Mouse (Mus musculus) G1E-ER4 (cell line): ENCODE measurements around the gene Magi2. TPM values are rescaled to one million over a fixed set of nuclear protein-coding genes. Genes with fewer than 3 reads are reported as not detected.

Source experiments
- GATA1 ChIP-seq: IDR thresholded peaks from one replicate; pipeline ENCODE4 v1.8.0; 2012; ENCODE audit warnings: low read length, inconsistent platforms
- polyA plus RNA-seq: library from polyadenylated mRNA; stranded (reverse); fragments of >175 nt; gene quantifications from 2 replicates; pipeline ENCODE4 v1.2.3, GENCODE M21; 2012

Magi2 gene
- polyA plus RNA-seq, 1 experiment = 0.94 TPM

DNA sequence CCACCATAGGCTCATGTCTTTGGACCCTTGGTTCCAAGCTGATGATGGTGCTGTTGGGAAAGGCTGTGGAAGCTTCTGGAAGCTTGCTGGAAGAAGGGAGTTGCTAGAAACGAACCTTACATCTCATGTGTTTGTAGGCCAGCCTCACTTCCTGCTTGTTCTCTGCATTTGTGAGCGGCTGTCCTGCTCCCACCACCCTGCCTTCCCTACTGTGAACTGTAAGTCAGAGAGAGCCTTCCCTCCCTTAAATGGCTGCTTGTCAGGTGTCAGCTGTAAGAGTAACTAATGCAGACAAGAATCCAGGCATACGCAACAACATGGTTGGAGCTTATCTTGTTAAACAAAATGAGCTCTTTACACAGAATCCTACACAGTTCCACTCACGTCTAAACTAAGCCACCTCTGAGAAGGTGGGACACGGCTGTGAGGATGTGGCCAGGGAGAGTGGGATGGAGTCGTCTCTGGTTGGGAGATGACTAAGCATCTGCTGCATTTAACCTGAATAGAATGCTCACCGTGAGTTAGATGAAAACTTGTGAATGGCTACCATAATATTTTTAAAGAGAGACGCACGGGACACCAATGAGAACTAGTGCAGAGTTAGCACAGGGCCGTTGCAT, 1442.0 kb downstream of the Magi2 start:
- no peak for TF ChIP-seq GATA1

DNA sequence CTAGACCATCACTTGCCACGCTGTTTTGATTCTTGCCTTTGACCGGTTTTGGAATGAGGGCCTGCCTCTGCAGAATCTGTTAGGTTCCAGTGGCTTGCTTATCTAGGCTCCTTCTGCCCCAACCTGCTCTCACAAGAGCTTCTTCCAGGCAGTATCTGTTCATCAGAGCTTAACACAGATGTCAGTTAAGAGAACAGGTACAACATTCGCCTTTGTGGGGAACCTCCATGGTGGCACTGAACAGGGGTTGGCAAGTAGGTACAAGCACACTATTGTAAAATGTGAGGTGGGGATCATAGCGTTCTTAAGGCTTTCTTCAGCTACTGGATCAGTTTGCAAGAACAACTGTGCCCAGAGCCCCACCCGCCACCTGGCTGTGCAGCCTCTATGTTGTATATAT, 1442.6 kb downstream of the Magi2 start:
- no peak for TF ChIP-seq GATA1

DNA sequence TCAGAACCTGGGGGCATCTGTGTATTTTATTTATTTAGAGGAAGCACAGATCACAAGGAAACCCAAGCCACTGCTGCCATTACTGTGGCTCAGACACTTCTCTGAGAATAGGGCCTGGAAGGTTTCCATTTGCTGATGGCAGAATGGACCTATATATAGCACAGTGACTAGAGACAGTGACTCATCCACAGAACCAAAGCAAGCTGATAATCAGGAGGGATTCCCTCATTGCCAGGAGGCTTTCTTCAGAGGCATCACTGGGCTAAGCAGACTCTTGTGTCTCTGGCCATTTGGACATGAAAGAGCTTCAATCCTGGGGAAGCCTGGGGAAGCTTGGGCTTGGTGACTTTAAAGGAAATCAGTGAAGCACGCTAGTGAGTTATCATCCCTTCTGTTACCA, 1445.0 kb downstream of the Magi2 start:
- TF ChIP-seq GATA1 = no peak

DNA sequence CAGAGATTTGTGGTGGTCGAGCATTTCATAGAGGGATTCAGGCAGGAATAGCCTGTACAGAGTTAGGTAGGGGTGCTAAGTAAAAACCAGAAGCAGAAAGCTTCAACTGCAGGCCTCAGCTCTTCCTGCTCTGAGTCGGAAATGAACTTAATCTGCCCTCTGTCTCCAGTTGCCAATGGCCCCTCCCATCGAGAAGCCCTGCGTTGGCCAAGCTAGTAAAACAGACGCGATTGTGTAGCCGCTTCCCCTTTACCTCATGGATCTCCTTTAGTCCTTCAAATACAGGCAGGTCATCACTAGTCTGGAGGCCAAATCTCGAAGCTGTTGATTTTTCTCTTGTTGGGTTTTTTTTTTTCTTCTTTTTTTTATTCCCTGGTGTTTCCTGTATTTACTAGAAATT, 1447.7 kb downstream of the Magi2 start:
- no peak for TF ChIP-seq GATA1

DNA sequence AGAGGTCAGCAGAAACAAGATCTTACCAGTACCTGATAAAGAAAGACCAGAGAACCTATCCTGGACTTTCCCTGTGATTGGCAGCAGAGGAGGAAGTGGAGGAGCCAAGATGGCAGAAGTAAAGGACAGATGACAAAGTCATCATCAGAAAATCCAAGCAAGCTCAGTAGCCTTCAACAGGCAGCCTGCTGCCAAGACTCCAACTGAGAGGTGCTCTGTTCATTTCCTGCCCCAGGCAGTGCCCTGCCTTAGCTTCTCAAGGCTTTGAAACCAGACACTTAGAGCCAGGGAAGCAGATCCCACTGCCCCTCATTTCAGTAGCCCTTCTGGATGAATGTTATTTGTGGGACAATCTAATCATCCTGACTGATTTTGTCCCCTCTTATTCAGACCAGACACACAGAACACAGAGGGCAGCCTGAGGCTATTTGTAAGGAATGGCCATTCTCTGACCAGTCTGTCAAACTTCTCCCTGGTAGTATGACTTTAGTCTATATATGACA, 1448.4 kb downstream of the Magi2 start:
- TF ChIP-seq GATA1 = no peak

DNA sequence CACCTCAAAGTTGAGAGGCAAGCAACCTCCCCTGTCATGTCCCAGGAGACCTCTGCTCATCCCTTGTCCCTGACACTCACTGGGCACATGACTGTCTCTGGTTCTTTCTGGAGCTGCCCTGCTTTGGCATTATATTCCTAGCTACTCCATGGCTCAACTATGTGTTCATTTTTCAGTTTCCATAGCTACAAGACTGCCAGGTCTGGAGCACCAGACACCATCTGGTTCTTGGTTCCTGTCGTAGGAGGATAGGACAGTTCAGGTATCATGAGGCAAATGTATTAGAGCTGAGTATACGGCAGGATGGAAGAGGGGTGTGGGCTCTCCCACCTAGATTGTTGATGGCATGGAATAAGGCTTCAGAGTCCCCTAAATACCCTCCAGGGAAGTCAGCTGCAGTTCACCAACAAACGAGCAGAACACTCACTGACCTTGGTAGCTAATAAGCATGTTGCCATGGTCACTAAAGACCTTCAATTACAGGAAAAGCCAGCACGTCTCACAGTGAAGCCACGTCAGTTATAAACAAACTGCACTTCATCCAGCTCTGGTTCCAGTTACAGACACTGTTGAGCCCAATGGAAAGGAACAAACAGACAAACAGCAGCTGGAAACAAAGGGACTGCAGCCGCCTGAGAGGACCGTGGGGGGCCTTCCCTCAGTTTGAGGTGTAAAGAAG, 1449.5 kb downstream of the Magi2 start:
- TF ChIP-seq GATA1 = no peak

DNA sequence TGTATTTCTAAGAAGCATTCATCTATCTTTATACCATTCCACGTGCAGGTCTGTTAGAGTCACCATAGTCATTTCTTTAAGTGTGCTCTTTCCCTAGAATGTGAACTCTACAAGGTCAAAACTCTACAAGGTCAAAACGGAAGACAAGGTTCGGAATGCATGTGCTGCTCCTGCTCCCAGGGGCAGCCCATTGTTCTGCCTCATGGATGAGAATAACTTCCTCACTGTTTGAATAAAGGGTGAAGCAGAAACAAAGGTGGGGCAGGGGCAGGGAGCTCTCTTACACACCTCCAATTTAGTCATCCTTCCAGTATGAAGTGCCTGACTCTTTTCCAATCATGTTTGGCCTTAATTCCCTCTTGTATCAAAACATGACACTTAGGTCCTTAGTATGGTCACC, 1450.4 kb downstream of the Magi2 start:
- TF ChIP-seq GATA1 = no peak

DNA sequence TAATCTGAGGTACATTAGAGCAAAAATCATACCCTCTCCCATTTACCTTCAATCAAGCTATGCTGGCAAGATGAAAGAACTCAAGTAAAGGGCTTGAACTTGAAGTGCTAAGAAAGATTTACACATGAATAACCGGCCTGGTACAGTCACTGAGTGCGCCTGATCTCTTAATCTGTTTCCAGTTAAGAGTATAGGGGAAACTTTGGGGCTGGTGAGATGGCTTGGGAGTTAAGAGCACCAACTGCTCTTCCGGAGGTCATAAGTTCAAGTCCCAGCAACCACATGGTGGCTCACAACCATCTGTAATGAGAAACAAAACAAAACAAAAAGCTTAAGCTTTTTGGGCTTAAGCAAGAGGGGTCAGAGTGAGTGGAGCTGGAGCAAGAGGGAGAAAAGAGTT, 1451.7 kb downstream of the Magi2 start:
- TF ChIP-seq GATA1 = no peak

DNA sequence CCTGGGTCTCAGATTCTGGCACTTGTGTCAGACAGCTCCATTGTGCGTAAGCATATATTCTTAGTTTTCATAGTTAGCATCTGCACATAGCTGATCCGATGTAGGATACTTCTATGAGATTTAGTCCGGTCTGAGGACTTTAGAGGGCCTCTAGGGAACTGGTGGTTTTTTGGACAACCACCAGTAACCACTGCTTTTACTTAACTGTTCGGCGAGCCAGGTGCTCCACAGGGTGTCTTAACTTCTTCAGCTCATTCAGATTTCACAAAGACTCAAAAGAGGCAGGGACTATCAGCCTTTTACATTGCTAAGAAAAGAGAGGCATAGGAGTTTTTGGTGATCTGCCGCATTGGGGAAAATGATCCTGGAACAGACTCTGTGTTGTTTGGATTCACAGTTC, 1453.1 kb downstream of the Magi2 start:
- TF ChIP-seq GATA1 = no peak

DNA sequence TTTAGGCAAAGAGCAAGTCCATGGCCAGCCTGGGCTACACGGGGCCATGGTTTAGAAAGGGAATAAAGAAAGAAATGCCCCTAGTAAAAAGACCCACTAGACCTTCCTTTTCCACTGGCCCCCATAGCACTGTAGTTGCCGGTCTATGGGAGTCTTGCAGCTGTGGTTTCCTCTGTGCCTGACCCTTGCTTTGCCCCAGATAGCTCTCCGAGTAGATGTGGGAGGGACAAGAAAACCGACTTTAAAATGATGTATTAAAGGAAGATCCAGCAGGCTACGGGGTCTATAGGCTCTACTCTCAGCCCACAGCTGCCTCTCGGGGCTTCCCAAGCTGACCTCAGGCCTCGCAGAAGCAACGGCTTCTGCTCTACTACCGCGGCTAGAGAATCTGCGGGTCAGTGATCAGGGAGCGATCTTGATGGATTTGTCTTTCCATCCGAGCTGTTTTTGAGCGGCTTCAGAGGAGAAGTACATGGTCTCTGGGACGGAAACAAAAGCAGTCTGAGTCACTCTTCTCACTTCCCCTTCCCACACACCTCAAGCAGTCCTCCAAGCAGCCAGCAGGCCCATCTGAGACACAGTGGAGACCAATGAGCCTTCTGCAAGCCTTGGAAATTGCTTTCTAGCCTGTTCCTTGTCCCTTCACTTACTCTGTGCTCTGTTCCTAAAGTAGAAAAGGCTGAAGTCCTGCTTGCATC, 1454.1 kb downstream of the Magi2 start:
- no peak for TF ChIP-seq GATA1

DNA sequence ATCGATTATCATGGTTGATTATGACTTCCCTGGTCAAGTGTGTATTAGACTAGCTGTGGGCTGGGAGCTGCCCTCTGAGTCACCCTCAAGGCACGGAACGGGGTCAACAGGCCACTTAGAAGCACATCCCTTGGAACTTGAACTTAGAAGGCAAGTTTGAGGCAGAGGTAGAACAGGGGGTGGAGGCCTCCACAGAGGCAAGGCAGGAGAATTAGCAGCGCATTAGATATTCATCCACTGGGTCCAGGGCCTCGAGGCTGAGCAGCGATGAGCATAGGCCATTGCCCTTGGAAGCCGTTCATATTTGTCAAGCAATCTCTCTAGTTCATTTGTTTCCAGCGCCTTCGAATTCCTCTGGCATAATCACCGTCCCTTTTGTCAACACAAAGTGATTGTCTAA, 1454.8 kb downstream of the Magi2 start:
- no peak for TF ChIP-seq GATA1

DNA sequence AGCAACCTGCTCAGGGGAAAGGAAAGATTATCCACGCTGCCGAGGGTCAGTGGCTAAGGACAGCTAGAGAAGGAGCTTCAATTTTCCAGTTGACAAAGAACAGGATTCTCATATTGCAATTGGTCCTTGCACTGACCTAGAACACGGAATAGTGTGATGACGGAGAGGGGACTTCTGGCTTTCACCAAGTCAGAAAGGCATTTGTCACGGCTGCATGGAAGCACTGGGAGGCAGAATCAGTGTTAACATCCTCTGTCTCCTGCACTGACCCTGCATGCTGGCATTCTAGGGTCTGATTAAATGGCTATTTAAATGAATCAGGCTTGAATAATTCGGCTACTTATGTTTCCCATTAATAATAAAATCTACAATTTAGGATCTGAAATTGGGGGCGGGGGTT, 1455.4 kb downstream of the Magi2 start:
- TF ChIP-seq GATA1 = no peak

DNA sequence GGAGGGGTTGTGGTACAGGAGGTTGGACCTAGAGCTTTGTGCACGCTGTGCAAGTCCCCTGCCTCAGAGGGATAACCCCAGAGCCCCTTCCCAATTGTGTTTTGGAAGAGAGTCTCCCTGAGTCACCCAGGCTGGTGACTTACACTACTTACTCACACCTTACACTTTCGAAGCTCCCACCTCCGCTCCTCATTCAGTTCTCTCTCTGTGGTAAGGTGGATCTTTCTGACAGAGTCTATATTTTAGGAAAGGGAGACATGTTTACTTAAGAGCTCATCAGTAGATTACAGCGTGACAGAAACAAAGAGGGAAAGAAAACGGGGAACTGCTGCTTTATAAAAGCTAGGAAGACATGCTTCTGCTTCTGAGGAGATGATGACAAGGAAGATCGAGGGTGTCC, 1457.3 kb downstream of the Magi2 start:
- no peak for TF ChIP-seq GATA1

DNA sequence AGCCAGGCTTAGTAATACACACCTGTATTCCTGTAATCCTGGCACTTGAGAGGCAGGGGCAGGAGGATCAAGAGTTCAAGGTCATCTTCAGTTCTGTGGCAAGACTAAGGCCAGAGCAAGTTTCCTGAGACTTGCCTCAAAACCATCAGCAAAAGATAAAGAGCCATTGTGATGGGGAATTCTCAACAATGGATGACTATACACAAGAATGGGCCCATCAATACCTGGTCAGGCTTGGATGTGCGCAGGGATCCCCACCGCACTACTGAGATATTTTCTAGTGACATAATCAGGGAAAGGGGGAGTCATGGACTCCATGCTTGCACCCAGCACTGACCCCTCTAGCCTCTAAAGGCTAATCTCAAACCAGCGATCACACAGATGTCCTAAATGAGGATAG, 1465.4 kb downstream of the Magi2 start:
- TF ChIP-seq GATA1 = no peak

DNA sequence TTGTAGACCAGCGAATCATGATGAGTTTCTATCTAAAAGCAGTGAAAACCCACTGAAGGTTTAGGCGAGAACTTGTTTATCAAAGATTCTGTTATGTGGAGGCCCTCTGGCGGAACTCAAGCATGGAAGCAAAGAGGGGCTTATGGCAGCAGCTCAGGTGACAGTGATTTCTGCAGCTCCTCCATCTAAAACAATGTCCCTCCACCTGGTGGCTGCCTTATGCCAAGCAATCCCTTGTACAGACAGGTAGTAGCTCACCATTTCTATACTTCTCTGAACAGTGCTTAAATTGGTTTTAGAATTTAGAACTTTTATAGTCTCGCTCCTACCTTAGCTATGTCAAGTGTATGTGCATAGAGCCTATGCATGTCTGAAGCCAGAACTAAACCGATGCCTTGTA, 1472.3 kb downstream of the Magi2 start:
- no peak for TF ChIP-seq GATA1
